Mouse (Mus musculus): ENCODE data around the gene Cacng8.

Cacng8 gene

DNA sequence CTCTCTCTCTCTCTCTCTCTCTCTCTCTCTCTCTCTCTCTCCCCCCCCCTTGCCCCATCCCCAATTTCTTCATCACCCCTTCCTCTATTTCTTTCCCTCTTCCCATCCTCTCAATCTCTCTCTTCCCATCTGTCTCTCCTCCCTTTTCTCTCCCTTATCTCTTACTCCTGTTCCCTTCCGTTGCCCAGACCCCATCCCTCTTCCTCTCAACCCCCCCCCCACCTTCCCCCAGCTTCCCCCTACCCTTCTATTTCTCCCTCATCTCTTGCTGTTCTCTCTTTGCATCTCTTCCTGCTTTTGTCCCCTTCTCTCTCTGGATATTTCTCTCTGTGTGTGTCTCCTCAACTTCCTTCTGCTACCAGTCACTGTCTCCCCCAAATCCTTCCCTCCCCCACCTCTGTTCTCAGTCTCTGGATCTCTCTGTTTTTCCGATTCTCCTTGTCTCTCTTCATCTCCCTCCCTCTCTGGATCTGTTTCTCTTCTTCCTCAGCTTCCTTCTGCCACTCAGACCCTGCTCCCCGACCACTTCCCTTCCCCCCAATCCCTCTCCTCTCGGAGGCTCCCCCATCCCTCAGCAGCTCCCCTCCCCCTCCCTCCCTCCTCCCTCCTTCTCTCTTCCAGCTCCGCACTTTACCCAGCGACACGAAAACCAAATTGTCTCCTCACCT lies at the start of gene Cacng8:
Cacng8 (plus strand) TSS at position 271 of the 668 bp plus-strand sequence.
- no peak for DNase-seq (ENCODE audit: low spot score)

DNA sequence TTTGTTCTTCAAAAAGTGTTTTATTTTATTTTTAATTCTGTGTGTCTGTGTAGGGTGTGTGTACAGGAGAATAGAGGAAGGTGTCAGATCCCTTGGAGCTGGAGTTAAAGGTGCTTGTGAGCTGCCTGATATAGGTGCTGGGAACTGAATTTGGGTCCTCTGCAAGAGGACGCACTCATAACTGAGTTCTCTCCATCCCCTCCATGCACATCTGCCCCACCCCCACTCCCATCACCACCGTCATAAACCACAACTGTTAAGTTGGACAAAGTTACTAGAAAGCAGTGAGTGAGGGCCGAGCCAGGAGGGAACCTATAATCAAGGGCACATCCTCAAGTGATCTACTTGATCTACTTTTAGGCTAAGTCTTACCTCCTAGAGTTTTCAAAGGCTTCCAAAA lies 46.6 kb upstream of the Cacng8 start:
- DNase-seq (ENCODE audit: low spot score) = no peak

DNA sequence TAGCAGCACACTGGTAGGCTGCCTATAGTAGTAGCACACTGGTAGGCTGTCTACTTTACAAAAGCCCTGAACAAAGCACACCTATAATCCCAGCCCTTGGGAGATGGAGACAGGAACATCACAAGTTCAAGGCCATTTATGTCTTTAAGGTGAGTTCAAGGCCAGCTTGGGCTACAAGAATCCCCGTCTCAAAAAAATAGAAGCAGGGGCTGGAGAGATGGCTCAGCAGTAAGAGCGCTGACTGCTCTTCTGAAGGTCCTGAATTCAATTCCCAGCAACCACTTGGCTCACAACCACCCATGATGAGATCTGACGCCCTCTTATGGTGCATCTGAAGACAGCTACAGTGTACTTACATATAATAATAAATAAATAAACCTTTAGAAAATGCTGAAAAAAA lies 45.2 kb upstream of the Cacng8 start:
- no peak for DNase-seq (ENCODE audit: low spot score)

DNA sequence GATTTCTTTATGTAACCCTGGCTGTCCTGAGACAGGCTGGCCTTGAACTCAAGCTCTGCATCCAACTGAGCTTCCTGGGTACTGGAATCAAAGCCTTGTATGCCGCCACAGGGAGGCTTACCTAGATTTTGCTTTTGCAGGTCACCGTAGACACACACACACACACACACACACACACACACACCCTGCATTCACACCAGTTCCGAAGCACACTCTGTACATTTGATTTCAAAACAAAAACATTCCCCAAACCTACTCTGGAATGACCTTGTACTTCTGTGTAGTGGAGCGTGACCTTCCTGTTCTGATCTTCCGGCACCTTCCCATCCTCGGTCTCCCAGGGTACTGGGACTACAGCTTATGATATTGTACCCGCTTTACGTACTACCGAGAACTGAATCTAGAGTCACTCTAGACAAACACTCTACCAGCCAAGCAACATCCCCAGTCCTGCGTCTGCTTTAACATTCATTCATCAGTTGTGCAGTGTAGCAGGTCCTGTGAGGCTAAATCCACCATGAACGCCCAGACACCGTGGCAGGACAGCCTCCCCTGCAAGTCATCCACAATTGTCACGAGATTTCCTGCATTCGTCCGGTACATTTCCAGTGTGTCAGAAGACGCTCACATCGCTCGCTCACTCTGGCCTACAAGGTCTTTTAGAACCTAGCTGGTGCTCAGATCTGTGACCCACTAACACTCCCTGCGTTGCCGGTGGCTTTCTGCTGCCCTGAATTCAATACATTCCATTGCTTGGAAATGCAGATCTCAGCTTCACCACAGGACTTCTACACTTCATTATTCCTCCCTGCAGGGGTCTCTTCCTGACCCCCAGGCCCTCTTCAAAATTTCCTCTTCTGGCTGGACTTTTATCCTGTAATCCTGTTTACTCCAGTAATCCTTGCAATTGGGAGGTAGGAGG lies 42.9 kb upstream of the Cacng8 start:
- DNase-seq (ENCODE audit: low spot score) = no peak

DNA sequence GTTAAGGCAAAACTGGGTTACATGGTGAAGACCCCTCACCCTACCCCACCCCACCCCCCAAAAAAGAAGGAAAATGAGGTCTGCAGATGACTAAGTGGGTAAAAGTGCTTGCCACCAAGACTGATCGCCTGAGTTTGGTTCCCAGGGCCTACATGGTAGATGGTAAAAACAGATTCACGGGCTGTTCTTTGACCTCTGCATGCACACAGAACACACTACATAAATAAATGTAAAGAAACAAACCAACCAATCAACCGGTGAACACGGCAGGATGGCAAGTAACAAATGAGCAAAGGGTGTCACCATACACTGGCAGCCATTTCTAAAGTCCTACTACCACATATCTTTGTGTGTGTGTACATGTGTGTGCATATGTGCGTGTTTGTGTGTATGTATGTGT lies 42.2 kb upstream of the Cacng8 start:
- DNase-seq (ENCODE audit: low spot score) = no peak

DNA sequence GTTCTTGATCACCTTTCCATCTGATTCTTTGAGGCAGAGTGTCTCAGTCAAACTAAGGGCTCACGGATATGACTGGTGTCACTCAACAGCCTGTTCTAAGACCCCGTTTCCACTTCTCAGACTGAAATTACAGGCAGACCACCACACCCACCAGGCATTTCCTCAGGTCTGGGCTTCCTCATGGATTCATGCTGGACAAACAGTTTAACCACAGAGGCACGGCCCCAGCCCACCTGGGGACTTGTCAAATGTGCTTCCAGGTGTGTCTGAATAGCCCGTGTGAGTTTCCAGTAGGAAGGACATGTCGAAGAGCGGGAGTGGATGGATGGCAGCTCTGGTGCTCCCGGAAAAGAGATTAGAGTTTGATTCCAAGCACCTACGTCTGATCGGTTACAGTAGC lies 40.7 kb upstream of the Cacng8 start:
- no peak for DNase-seq (ENCODE audit: low spot score)

DNA sequence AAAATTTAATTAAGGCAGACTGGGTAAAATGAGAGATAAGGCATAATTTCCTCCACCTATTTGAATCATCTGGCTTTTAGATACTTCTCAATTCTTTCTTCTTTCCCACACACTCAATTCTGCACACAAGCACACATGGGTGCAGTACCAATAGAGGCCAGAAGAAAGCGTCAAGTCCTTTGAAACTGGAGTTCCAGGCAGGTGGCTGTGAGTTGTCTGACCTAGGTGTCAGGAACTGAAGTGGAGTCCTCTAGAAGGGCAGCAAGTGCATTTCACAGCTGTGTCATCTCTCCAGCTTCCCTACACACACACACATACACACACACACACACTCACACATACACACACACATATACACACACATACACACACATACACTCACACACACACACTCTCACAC lies 38.9 kb upstream of the Cacng8 start:
- DNase-seq (ENCODE audit: low spot score) = no peak

DNA sequence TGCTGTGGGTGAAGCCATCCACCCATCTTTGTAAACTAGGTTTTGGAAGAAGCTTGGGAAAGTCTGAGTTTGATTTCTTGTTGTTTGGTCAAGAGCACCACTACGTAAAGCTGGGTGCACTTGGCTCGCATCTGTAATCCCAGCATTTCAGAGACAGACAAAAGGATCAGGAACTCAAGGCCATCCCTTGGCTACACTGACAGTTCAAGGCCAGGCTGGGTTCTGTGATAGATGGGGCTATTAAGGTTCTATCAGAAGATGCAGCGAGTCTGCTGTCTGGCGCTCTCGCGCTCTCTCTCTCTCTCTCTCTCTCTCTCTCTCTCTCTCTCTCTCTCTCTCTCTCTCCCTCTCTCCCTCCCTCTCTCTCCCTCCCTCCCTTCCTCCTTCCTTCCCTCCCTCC lies 35.6 kb upstream of the Cacng8 start:
- no peak for DNase-seq (ENCODE audit: low spot score)

DNA sequence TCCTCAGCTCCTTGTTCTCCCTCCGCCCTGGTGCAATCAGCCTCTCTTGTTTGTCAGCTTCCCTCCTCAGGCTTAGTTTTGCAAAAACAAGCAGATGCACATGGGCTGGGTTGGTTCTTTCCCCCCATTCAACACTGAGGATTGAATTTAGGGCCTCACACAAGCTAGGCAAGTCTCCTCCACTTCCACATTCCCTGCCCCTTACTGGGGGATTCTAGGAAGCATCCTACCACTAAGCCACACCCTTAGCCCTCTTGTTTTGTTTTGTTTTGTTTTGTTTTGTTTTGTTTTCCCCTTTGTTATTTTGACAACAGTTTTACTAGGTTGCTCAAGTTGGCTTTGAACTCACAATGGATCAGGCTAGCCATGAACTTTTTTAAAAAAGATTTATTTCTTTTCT lies 29.8 kb upstream of the Cacng8 start:
- DNase-seq (ENCODE audit: low spot score) = no peak

DNA sequence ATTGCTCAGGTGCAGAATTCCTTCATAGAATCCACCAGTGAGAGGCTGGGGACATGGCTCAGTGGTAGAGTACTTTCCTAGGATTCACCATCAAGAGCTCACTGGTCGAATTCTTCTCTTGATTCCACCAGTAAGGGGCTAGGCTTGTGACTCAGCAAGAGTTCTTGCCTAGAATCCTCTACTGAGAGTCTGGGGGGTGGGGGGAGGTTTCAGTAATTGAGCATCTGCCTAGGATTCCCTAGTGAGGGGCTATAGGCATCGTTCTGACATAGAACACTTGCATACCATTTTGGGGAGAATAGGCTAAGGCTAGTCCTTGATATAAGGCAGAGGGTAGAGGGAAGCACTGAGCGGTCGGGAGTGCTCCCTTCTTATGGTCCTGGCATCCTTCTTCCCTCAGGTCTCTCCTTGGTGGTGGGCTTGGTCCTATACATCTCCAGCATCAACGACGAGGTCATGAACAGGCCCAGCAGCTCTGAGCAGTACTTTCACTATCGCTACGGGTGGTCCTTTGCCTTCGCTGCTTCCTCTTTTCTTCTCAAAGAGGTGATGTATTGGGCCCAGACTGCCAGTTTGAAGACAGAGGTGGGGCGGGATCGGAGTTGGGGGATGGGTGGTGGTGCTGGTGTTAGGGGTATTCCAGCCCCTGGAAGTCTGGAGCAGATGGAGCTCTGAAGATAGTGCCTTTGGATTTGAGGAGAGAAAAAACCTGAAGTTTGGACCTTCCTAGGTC lies 24.8 kb upstream of the Cacng8 start:
- no peak for DNase-seq (ENCODE audit: low spot score)

DNA sequence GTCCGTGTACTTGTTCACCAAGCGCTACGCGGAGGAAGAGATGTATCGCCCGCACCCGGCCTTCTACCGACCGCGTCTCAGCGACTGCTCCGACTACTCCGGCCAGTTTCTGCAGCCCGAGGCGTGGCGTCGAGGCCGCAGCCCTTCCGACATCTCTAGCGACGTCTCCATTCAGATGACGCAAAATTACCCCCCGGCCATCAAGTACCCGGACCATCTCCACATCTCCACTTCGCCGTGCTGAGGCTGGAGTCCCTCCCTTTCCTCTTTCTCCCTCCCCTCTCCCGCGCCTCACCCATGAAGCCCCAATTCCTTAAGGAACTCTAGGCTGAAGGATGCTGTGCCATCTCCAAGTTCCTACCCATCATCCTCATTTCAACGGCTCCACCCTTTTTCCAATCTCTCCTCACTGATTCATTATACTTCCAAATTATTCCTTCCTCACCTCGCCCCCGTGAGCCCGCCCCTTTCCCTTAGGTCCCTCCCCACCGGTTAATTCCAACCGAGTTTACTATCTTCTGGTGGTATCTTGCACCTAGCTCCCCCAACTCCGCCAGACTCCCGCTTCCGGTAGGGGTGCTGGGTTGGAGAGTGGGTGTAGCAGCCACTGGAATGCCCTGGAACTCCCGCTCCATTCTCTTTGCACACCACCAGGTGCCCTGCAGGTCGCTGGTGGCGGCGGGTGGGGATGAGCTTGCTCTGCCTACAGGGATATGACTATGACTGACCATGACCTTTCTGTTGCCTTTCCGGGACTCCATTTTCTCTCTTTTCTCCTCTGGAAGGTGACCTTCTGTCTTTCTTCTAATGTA lies 23.6 kb upstream of the Cacng8 start:
- DNase-seq (ENCODE audit: low spot score) = no peak

DNA sequence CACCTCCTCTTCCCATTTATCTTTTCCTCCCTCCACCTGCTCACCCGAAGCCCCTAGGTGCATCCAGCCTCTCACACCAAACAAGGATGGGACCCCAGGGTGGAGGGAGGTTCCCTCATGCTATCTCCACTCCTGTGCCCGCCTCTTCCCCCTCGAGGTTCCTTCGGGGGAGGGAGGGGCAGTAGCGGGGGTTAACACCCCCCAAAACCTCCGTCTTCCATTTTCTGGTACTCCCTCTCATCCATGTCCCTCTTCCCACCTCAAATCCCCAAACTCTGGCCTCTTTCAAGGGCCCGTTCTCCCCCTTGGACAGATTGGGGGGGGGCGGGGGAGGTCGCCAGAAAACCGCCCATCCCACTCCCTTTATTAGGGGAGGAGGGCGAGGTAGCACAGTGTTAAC lies 22.9 kb upstream of the Cacng8 start:
- DNase-seq (ENCODE audit: low spot score) = no peak

DNA sequence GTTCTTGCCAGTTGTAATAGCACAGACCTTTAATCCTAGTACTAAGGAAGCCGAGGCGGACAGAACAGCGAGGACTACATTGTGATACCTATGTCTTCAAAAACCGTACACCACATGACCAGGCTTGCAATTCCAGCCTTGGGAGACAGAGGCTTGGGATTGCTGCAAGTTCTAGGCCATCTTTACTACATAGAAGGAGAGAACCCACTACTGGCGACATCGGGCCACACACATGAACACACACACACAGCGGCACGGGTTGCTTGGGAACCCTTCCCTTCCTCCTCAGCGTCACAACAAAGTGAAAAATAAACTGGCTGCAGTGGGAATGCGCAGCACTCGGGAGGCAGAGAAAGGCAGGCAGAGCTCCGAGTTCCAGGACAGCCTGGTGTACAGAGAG lies 22.2 kb upstream of the Cacng8 start:
- DNase-seq (ENCODE audit: low spot score) = peak; percentile 32

DNA sequence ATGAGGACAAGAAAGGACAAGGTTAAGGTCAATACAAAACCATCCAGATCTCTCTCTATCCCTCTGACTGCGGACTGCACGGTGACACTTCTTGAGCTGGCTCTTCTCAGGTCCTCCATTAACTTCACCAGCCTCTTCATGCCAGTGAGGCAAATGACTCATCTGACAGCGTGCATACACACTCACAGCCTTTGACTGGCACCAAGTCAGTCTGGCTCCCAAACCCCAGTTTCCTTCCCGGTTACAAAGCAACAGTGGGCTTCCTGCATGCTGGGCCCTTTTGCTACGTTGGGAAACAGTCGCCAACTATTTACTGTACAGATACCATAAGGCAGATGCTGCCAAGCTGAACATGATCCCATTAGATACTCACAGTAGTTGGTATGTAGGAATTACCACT lies 21.3 kb upstream of the Cacng8 start:
- no peak for DNase-seq (ENCODE audit: low spot score)

DNA sequence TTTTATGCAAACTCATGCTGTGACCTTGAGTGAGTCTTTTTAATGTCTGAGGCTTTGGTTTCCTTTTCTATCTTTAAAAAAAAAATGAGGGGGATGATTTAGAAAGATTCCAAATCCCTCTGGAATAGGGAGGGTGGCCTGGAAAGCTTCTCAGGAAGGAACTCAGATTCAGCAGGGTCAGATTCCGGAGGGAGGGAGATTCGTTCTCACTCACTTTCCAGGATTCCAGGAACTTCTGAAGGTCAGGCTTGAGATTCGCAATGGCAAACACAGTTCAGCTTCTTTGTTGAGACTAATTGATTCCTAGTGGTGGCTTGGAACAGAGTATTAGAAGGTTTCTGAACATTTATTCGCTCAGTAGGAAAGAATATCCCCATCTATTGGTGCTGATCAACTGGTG lies 20.1 kb upstream of the Cacng8 start:
- DNase-seq (ENCODE audit: low spot score) = no peak

DNA sequence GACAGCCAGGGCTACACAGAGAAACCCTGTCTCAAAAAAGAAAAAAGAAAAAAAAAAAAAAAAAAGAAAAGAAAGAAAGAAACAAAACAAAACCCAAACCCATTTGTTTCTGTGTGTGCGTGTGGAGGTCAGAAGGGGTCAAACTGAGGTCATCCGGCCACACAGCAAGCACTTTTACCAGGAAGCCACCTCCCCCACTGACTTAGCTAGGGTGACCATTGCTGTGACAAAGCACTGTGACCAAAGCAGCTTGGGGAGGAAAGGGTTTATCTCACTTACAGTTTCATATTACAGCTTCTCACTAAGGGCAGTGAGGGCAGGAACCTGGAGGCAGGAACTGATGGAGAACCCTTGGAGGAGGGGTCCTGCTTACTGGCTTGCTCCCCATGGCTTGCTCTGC lies 18.1 kb upstream of the Cacng8 start:
- no peak for DNase-seq (ENCODE audit: low spot score)

DNA sequence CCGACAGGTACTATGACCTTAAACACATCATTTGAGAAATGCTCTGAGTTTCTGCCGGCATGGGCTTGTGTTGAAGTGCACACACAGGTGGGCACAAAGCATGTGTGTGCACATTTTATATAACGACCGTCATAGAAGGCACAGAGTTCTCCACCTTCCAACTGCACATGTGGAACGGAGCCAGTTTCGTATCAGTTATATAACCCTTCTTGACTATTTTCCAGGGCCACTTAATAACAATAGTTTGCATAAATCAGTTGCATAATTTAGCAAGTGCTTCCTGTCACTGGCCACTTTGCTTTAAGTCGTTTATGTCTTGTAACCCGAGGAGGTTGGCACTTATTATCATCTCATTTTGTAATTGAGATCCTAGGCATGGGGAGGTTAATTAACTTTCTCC lies 16.7 kb upstream of the Cacng8 start:
- DNase-seq (ENCODE audit: low spot score) = no peak

DNA sequence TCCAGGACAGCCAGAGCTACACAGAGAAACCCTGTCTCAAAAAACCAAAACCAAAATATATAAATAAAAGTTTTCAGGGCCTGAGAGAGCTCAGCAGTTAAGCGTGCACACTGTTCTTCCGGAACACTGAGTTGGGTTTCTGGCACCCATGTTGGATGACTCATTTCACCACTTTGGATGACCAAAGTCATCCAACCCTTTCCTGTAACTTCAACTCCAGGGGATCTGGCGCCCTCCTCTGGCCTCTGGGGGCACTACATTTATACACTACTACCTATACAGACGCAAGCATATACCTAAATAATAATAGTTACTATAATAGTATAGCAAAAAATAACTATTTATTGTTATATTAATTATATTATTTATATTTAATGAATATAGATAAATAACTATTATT lies 13.7 kb upstream of the Cacng8 start:
- DNase-seq (ENCODE audit: low spot score) = peak; percentile 60

DNA sequence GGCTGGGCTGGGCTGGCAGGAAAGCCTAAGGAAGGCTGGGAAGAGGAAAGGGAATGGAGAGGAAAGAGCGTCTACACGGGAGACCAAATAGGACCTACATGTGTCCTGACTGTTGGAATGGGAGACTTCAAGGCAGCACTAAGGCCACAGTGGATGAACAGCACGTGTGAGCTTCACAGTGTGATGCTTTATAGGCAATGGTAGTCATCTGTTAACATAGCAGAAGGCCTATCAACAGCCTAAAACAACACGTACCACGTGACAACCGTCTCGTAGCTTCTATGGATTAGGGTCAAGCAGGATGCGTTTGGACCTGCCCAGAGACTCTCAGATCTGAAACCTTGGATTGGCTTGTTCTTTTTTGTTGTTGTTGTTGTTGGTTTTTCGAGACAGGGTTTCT lies 8.4 kb upstream of the Cacng8 start:
- DNase-seq (ENCODE audit: low spot score) = no peak

DNA sequence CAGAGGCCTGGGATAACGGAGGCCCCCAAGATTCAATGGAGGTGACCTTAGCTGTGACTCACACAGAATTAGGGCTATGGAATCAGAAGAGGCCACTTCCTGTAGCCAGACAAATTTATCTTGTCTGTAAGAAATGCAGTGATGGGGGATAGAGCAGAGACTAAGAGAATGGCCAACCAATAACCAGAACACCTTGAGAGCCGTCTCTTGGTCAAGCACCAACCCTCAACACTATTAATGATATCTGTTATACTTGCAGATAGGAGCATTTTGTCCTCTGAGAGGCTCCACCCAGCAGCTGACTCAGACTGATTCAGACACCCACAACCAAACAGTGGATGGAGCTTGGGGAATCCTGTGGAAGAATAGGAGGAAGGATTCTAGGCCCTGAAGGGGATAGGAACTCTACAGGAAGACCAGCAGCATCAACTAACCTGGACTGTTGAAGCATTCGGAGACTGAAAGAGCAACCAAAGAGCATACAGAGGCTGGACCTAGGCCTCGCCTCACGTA lies 5.6 kb upstream of the Cacng8 start:
- no peak for DNase-seq (ENCODE audit: low spot score)

DNA sequence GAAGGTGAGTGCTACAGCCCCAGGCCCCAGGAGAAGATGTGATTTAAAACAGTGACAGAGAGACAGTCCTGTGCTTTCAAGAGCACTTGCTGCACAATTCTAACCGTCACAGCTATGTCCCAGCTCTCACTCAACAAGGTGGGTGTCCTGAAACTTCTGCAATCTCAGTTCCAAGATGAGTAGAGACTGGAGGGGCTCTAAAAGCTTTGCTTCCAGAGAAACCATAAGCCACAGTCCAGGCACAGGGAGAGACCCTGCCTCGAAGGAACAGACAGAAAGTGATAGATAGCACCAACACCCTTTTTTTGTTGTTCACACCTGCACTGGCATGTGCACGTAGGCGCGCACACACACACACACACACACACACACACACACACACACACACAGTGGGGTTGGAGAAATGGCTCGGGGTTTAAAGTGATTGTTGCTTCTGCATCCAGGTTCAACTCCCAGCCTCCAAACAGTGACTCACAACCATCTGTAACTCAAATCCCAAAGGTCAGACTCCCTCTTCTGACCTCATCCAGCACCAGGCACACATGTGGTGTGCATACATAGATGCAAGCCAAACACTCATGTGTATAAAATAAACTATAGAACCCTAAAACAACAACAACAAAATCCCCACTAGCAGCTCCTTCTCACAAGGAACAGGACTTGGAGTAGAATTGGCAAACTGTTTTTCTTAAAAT lies 4.3 kb upstream of the Cacng8 start:
- DNase-seq (ENCODE audit: low spot score) = no peak
